Mouse (Mus musculus): ENCODE measurements at regions not wholly inside any gene's neighbourhood (a gene's known extent, or its start where the extent isn't known, plus 50 kb on each side); places are given as distances from the start of the nearest gene placed in this dataset.
"Not testable (repeated sequence)": the region's sequence is repeated elsewhere in the genome, so short reads cannot be mapped to it uniquely, and the experiment has no call there.

DNA sequence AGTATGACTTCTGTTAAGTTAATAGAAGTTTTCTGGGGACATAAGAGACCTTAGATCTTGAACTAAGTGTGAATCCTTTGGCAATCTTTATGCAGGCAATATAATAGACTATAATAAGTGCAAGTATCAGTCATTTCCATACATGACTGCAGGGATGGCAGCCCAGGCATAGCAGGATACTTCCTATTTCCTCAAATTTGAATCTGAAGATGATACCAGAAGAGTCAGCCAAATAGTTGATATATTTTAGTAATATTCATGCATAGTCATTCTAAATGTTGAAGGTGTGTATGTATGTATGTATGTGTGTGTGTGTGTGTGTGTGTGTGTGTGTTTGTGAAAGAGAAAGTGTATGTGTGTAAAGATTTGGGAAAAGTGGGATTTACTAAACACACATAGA, 64.3 kb downstream of the Prl2c2 start:
- not testable (repeated sequence) for ATAC-seq; H3K9ac ChIP-seq (replicated peaks; ENCODE audit: low read depth, low read length); H3K4me1 ChIP-seq (replicated peaks; ENCODE audit: control insufficient read depth, insufficient read depth, low read length); H3K4me3 ChIP-seq (replicated peaks; ENCODE audit: low read length); H3K27me3 ChIP-seq (replicated peaks; ENCODE audit: control insufficient read depth, insufficient read depth, low read length); H3K36me3 ChIP-seq (ENCODE audit: control insufficient read depth, insufficient read depth); H3K9me3 ChIP-seq (ENCODE audit: control insufficient read depth, low read length); H3K27ac ChIP-seq (ENCODE audit: low read length); H3K4me2 ChIP-seq (ENCODE audit: low read length)

GRCm38 (mm10) chr13:12935103-12935502, 70.1 kb downstream of the Prl2c2 start:
- H3K9ac ChIP-seq (replicated peaks; ENCODE audit: low read depth, low read length); ATAC-seq; H3K36me3 ChIP-seq (ENCODE audit: control insufficient read depth, insufficient read depth); H3K4me3 ChIP-seq (replicated peaks; ENCODE audit: low read length); H3K27ac ChIP-seq (ENCODE audit: low read length); H3K4me1 ChIP-seq (replicated peaks; ENCODE audit: control insufficient read depth, insufficient read depth, low read length); H3K4me2 ChIP-seq (ENCODE audit: low read length); H3K27me3 ChIP-seq (replicated peaks; ENCODE audit: control insufficient read depth, insufficient read depth, low read length): not testable (repeated sequence)
- H3K9me3 ChIP-seq (ENCODE audit: control insufficient read depth, low read length) = peaks cover 29% of the 10 kb centered on the region
- WGBS = 4% methylated on average over 1 of the region's 1 CpGs

DNA sequence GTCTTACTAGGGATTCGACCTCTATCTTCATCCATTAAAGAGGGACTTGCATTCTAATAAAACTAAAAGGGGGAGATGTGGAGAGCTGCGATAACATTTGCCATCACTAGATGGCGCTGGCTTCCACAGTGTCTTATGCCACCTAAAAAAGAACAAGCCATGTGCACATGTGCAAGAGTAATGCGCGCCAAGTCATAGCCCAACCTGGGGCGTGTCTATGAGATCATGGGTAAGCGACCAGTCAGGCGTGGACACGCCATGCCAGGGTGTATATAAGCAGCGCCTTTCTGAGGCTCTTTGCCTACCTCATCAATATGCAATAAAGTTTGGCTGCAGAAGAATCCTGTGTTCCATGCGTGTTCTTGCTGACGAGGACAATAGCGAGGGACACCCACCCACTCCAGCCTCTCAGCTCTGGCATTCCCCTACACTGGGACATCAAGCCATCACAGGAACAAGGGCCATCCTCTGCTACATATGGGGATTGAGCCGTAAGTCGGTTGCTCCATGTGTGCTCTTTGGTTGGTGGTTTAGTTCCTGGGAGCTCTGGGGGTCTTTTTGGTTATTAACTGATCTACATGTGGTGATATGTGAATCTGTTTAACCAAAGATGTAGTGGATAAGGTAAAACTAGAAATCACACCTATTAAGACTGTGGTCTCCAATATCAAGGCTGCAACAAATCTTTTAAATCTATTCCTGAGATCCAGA, 73.1 kb downstream of the Prl2c2 start:
- not testable (repeated sequence) for H3K4me1 ChIP-seq (replicated peaks; ENCODE audit: control insufficient read depth, insufficient read depth, low read length); H3K4me2 ChIP-seq (ENCODE audit: low read length); H3K36me3 ChIP-seq (ENCODE audit: control insufficient read depth, insufficient read depth); ATAC-seq; H3K27ac ChIP-seq (ENCODE audit: low read length); H3K4me3 ChIP-seq (replicated peaks; ENCODE audit: low read length); H3K9ac ChIP-seq (replicated peaks; ENCODE audit: low read depth, low read length); H3K27me3 ChIP-seq (replicated peaks; ENCODE audit: control insufficient read depth, insufficient read depth, low read length)
- 86% methylated on average over 15 of the region's 15 CpGs for WGBS
- H3K9me3 ChIP-seq (ENCODE audit: control insufficient read depth, low read length) = peaks cover 52% of the 10 kb centered on the region

DNA sequence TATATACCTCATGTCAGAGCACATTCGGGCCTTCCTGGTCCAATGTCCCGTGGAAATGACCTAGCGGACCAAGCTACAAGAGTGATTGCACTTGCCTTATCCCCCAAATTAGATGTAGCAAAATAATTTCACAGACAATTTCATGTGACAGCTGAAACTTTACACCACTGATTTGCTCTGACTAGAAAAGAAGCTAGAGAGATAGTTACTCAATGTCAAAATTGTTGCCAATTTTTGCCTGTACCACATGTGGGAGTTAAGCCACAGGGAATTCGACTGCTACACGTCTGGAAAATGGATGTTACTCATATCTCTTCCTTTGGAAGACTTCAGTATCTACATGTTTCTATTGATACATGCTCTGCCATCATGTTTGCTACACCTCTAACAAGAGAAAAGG, 74.6 kb downstream of the Prl2c2 start:
- no peak overlapping the region for H3K4me3 ChIP-seq (replicated peaks; ENCODE audit: low read length)
- no peak overlapping the region for H3K4me2 ChIP-seq (ENCODE audit: low read length)
- WGBS = 76% methylated on average over 5 of the region's 5 CpGs
- no peaks in the 10 kb centered on the region for H3K27me3 ChIP-seq (replicated peaks; ENCODE audit: control insufficient read depth, insufficient read depth, low read length)
- peaks cover 66% of the 10 kb centered on the region for H3K9me3 ChIP-seq (ENCODE audit: control insufficient read depth, low read length)
- no peak overlapping the region for H3K9ac ChIP-seq (replicated peaks; ENCODE audit: low read depth, low read length)
- H3K27ac ChIP-seq (ENCODE audit: low read length) = no peak overlapping the region
- no peaks in the 10 kb centered on the region for H3K36me3 ChIP-seq (ENCODE audit: control insufficient read depth, insufficient read depth)
- H3K4me1 ChIP-seq (replicated peaks; ENCODE audit: control insufficient read depth, insufficient read depth, low read length) = no peaks in the 10 kb centered on the region
- no peak for ATAC-seq

DNA sequence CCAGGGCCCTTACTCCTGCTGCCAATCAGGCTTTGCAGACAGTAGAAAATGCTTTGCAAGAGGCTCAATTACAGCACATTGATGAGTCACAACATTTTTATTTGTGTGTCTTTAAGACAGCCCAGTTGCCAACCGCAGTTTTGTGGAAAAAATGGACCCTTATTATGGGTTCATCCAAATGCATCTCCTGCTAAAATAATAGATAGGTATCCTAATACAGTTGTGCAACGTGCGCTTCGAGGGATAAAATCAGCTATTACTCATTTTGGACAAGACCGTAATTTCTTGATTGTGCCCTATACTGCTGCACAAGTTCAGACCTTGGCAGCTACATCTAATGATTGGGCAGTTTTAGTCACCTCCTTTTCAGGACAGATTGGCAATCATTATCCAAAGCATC, 75.4 kb downstream of the Prl2c2 start:
- Histone ChIP-seq H3K27ac (ENCODE audit: low read length) (no peak overlapping the region), H3K9me3 (ENCODE audit: control insufficient read depth, low read length) (peaks cover 68% of the 10 kb centered on the region), H3K4me3 (replicated peaks; ENCODE audit: low read length) (no peak overlapping the region), H3K36me3 (ENCODE audit: control insufficient read depth, insufficient read depth) (no peaks in the 10 kb centered on the region), H3K4me1 (replicated peaks; ENCODE audit: control insufficient read depth, insufficient read depth, low read length) (no peaks in the 10 kb centered on the region), H3K9ac (replicated peaks; ENCODE audit: low read depth, low read length) (no peak overlapping the region), H3K4me2 (ENCODE audit: low read length) (no peak overlapping the region), H3K27me3 (replicated peaks; ENCODE audit: control insufficient read depth, insufficient read depth, low read length) (no peaks in the 10 kb centered on the region)
- 89% methylated on average over 5 of the region's 5 CpGs for WGBS
- ATAC-seq = no peak

- ATAC-seq = no peak
- H3K36me3 ChIP-seq (ENCODE audit: control insufficient read depth, insufficient read depth) = no peaks in the 10 kb centered on the region
- H3K4me1 ChIP-seq (replicated peaks; ENCODE audit: control insufficient read depth, insufficient read depth, low read length) = no peaks in the 10 kb centered on the region
- H3K9ac ChIP-seq (replicated peaks; ENCODE audit: low read depth, low read length) = no peak overlapping the region
- H3K4me3 ChIP-seq (replicated peaks; ENCODE audit: low read length) = no peak overlapping the region
- H3K9me3 ChIP-seq (ENCODE audit: control insufficient read depth, low read length) = peaks cover 71% of the 10 kb centered on the region
- no peak overlapping the region for H3K27ac ChIP-seq (ENCODE audit: low read length)
- 90% methylated on average over 15 of the region's 15 CpGs for WGBS
- H3K27me3 ChIP-seq (replicated peaks; ENCODE audit: control insufficient read depth, insufficient read depth, low read length) = no peaks in the 10 kb centered on the region
- no peak overlapping the region for H3K4me2 ChIP-seq (ENCODE audit: low read length)
These were observed 77.4 kb downstream of the Prl2c2 start for GRCm38 (mm10) chr13:12927587-12928345.

- Histone ChIP-seq H3K9me3 (ENCODE audit: control insufficient read depth, low read length) (peaks cover 59% of the 10 kb centered on the region), H3K4me1 (replicated peaks; ENCODE audit: control insufficient read depth, insufficient read depth, low read length) (no peaks in the 10 kb centered on the region), H3K4me3 (replicated peaks; ENCODE audit: low read length) (no peak overlapping the region), H3K27me3 (replicated peaks; ENCODE audit: control insufficient read depth, insufficient read depth, low read length) (no peaks in the 10 kb centered on the region), H3K4me2 (ENCODE audit: low read length) (no peak overlapping the region), H3K9ac (replicated peaks; ENCODE audit: low read depth, low read length) (no peak overlapping the region), H3K36me3 (ENCODE audit: control insufficient read depth, insufficient read depth) (no peaks in the 10 kb centered on the region), H3K27ac (ENCODE audit: low read length) (no peak overlapping the region)
- ATAC-seq = no peak
- 91% methylated on average over 14 of the region's 14 CpGs for WGBS
These were observed 79.6 kb downstream of the Prl2c2 start for GRCm38 (mm10) chr13:12925604-12926003.

GRCm38 (mm10) chr13:12912902-12913301, 92.3 kb downstream of the Prl2c2 start:
- peaks cover 27% of the 10 kb centered on the region for H3K9me3 ChIP-seq (ENCODE audit: control insufficient read depth, low read length)

GRCm38 (mm10) chr13:12906151-12906550, 99.0 kb downstream of the Prl2c2 start:
- H3K36me3 ChIP-seq (ENCODE audit: control insufficient read depth, insufficient read depth) = no peaks in the 10 kb centered on the region
- no peak overlapping the region for H3K27ac ChIP-seq (ENCODE audit: low read length)
- no peak overlapping the region for H3K4me3 ChIP-seq (replicated peaks; ENCODE audit: low read length)
- no peaks in the 10 kb centered on the region for H3K27me3 ChIP-seq (replicated peaks; ENCODE audit: control insufficient read depth, insufficient read depth, low read length)
- H3K4me2 ChIP-seq (ENCODE audit: low read length) = no peak overlapping the region
- no peaks in the 10 kb centered on the region for H3K4me1 ChIP-seq (replicated peaks; ENCODE audit: control insufficient read depth, insufficient read depth, low read length)
- no peak for ATAC-seq
- H3K9ac ChIP-seq (replicated peaks; ENCODE audit: low read depth, low read length) = no peak overlapping the region
- peaks cover 33% of the 10 kb centered on the region for H3K9me3 ChIP-seq (ENCODE audit: control insufficient read depth, low read length)

More at GRCm38 (mm10) chr13:12912902-12913301, 92.3 kb downstream of the Prl2c2 start:
- Histone ChIP-seq H3K27ac (ENCODE audit: low read length) (no peak overlapping the region), H3K4me2 (ENCODE audit: low read length) (no peak overlapping the region), H3K36me3 (ENCODE audit: control insufficient read depth, insufficient read depth) (no peaks in the 10 kb centered on the region), H3K27me3 (replicated peaks; ENCODE audit: control insufficient read depth, insufficient read depth, low read length) (no peaks in the 10 kb centered on the region), H3K4me3 (replicated peaks; ENCODE audit: low read length) (no peak overlapping the region), H3K9ac (replicated peaks; ENCODE audit: low read depth, low read length) (no peak overlapping the region), H3K4me1 (replicated peaks; ENCODE audit: control insufficient read depth, insufficient read depth, low read length) (no peaks in the 10 kb centered on the region)
- no peak for ATAC-seq
- WGBS = 87% methylated on average over 5 of the region's 5 CpGs
